Mouse (Mus musculus): ENCODE results near the gene Cnppd1. TPM values are rescaled to one million over a fixed set of nuclear protein-coding genes. Genes with fewer than 3 reads are reported as not detected.

Gene Cnppd1
- polyA plus RNA-seq, 1 experiment from 2014 or later = 47.2 TPM

DNA sequence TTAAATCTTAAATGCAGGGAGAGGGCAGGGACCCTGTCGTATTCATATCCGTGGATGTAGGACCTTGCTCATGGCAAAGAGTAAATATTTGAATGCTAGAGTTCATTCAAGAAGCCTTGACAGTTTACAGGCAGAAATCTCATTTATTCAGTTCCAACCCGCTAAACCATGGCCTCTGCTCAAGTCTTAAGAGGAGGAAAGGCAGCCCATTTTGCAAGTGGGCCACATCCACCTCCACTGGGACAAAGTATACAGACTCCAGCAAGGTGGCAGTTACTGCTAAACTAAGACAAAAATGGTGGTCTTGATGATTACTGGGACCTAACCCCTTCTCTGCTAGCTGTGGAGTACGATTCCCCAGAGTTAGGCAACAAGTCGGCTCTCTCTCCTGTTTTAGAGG is 17.1 kb downstream of the Cnppd1 start:
- no peak for ATAC-seq (replicated peaks; ENCODE audit: low FRiP score, low read depth)
- 32% methylated on average over 5 of the region's 5 CpGs for WGBS
- peak overlapping the region; percentile 46 for H3K4me3 ChIP-seq (replicated peaks; ENCODE audit: low read depth, low read length)

DNA sequence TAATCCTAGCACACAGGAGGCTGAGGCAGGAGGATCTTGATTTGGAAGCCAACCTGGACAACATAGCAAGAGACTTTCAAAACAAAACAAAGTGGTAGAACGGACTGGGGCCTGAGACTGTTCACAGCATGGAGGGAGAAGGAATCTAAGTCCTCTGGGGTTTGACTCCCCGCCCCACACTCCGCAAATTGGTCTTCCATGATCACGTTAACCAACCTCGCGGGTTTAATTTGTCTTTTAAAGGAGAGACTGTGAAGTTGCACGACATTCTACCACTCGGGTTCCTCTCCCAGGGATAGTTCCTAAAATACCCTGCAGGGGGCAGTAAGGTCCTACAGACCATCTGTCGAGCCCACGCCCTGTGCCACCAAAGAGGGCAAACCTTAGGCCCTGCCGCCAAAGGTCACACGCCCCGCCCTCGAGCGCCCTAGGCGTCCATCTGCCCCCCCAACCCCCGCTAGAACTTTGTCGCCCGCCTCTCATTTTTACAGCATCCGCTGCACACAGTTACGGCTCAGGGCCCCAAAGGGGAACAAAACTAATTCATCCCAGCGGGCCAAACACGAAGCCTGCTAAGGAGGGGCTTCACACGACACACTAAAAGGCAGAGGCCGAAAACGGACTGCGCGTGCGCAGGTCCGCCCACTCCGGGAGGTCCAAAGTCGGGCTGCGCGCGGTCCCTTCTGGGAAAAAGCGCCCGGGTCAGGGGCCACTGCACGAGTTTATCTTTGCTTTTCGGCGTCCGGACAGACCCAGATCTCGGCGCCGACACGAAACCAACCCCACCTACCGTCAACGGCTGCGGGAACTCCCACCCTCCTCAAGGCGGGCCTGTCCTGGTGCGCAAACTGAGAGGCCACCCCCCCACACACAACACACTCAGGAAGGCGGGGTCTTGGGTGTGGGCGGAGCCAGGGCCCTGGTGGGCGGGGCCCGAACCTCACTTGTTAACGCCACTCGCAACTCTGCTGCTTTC is 17.9 kb downstream of the Cnppd1 start, which contains the start of gene Nhej1:
Gene Nhej1, minus strand, starts transcription at position 855 of the 976 bp plus-strand sequence.
- Histone ChIP-seq H3K4me2 (ENCODE audit: low read length) (peak within 1 kb of the TSS; percentile 49), H3K9me3 (replicated peaks; ENCODE audit: low read length) (no peaks in the 10 kb centered on the region), H3K36me3 (ENCODE audit: insufficient read depth, low read length) (no peaks in the 10 kb centered on the region), H3K27me3 (ENCODE audit: insufficient read depth, low read length) (no peaks in the 10 kb centered on the region), H3K27ac (peak within 1 kb of the TSS; percentile 94), H3K4me3 (replicated peaks; ENCODE audit: low read depth, low read length) (peak within 1 kb of the TSS; percentile 46), H3K4me1 (replicated peaks; ENCODE audit: insufficient read depth, low read length) (0 out of 2 replicates have a peak, but pooled peaks cover 3% of the 10 kb centered on the region), H3K9ac (ENCODE audit: low read depth, low read length) (peak within 1 kb of the TSS; percentile 54)
- ATAC-seq (replicated peaks; ENCODE audit: low FRiP score, low read depth) (peak; percentile 97), DNase-seq (ENCODE audit: low spot score) (peak; percentile 98)
- 2% methylated on average over 56 of the region's 56 CpGs for WGBS
- peak; percentile 81 for TF ChIP-seq CTCF (IDR thresholded peaks at IDR 0.05; ENCODE audit: low read depth)

More for the DNA sequence above, 17.1 kb downstream of the Cnppd1 start:
- Histone ChIP-seq H3K4me2 (ENCODE audit: low read length) (peak overlapping the region; percentile 49), H3K9ac (ENCODE audit: low read depth, low read length) (peak overlapping the region; percentile 54), H3K27ac (peak overlapping the region; percentile 94), H3K4me1 (replicated peaks; ENCODE audit: insufficient read depth, low read length) (0 out of 2 replicates have a peak, but pooled peaks cover 3% of the 10 kb centered on the region), H3K27me3 (ENCODE audit: insufficient read depth, low read length) (no peaks in the 10 kb centered on the region), H3K9me3 (replicated peaks; ENCODE audit: low read length) (no peaks in the 10 kb centered on the region), H3K36me3 (ENCODE audit: insufficient read depth, low read length) (no peaks in the 10 kb centered on the region)
- no peak for TF ChIP-seq CTCF (IDR thresholded peaks at IDR 0.05; ENCODE audit: low read depth)
- DNase-seq (ENCODE audit: low spot score) = no peak

DNA sequence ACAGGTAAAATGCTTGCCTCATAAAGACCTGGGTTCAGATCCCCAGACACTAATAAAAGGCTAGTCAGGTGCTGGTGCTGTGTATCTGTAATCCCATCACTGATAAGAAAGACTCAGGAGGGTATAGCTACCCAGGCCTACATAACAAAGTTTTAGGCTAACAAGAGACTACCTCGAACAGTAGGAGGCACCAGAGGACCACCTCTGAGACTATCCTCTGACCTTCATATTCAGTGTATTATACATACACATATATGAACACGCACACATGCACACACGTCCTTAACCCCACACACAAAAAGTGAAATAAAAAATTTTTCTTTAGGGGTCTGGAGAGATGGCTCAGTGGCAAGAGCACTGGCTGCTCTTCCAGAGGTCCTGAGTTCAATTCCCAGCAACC is 20.3 kb downstream of the Cnppd1 start:
- Histone ChIP-seq H3K9ac (ENCODE audit: low read depth, low read length) (no peak overlapping the region), H3K4me1 (replicated peaks; ENCODE audit: insufficient read depth, low read length) (0 out of 2 replicates have a peak, but pooled peaks cover 3% of the 10 kb centered on the region), H3K27me3 (ENCODE audit: insufficient read depth, low read length) (no peaks in the 10 kb centered on the region), H3K4me3 (replicated peaks; ENCODE audit: low read depth, low read length) (no peak overlapping the region), H3K27ac (no peak overlapping the region), H3K9me3 (replicated peaks; ENCODE audit: low read length) (no peaks in the 10 kb centered on the region), H3K36me3 (ENCODE audit: insufficient read depth, low read length) (no peaks in the 10 kb centered on the region), H3K4me2 (ENCODE audit: low read length) (no peak overlapping the region)
- TF ChIP-seq CTCF (IDR thresholded peaks at IDR 0.05; ENCODE audit: low read depth) = peak; percentile 27; the same call in 1 of the 2 replicates
- no peak for ATAC-seq (replicated peaks; ENCODE audit: low FRiP score, low read depth)
- no peak for DNase-seq (ENCODE audit: low spot score)
- WGBS = 93% methylated on average over 3 of the region's 3 CpGs

Other genes with a start within 250 kb of the Cnppd1 start
- not detected in 2 replicates for gene Cryba2, start 249.6 kb downstream of the Cnppd1 start, polyA plus RNA-seq (2015; fragmentation: Nextera tagmentation; extraction: Ambion mirVana)
- gene Cfap65, start 207.1 kb downstream of the Cnppd1 start, polyA plus RNA-seq (2015; fragmentation: Nextera tagmentation; extraction: Ambion mirVana) = 0.08 TPM in 2 replicates
- 6.3 and 6.9 TPM in 2 replicates for gene Ihh, start 191.0 kb downstream of the Cnppd1 start, polyA plus RNA-seq (2015; fragmentation: Nextera tagmentation; extraction: Ambion mirVana)
- 10.5 and 11.0 TPM in 2 replicates for gene Nhej1, start 17.5 kb downstream of the Cnppd1 start, polyA plus RNA-seq (2015; fragmentation: Nextera tagmentation; extraction: Ambion mirVana)
- gene Slc23a3, start 8.8 kb downstream of the Cnppd1 start, polyA plus RNA-seq (2015; fragmentation: Nextera tagmentation; extraction: Ambion mirVana) = 9.8 and 11.3 TPM in 2 replicates
- 47.8 and 52.0 TPM in 2 replicates for gene Retreg2, start 67 bp upstream of the Cnppd1 start, polyA plus RNA-seq (2015; fragmentation: Nextera tagmentation; extraction: Ambion mirVana)
- gene Zfand2b, start 25.9 kb upstream of the Cnppd1 start, polyA plus RNA-seq (2015; fragmentation: Nextera tagmentation; extraction: Ambion mirVana) = 43.2 and 47.7 TPM in 2 replicates
- gene Abcb6, start 37.7 kb upstream of the Cnppd1 start, polyA plus RNA-seq (2015; fragmentation: Nextera tagmentation; extraction: Ambion mirVana) = 34.4 and 36.8 TPM in 2 replicates
- gene Ankzf1, start 49.4 kb upstream of the Cnppd1 start, polyA plus RNA-seq (2015; fragmentation: Nextera tagmentation; extraction: Ambion mirVana) = 19.7 TPM in 2 replicates
- 25.8 and 27.3 TPM in 2 replicates for gene Atg9a, start 49.5 kb upstream of the Cnppd1 start, polyA plus RNA-seq (2015; fragmentation: Nextera tagmentation; extraction: Ambion mirVana)
- 47.4 and 47.6 TPM in 2 replicates for gene Glb1l, start 68.1 kb upstream of the Cnppd1 start, polyA plus RNA-seq (2015; fragmentation: Nextera tagmentation; extraction: Ambion mirVana)
- 114 and 122 TPM in 2 replicates for gene Stk16, start 68.1 kb upstream of the Cnppd1 start, polyA plus RNA-seq (2015; fragmentation: Nextera tagmentation; extraction: Ambion mirVana)
- gene Tuba4a, start 77.2 kb upstream of the Cnppd1 start, polyA plus RNA-seq (2015; fragmentation: Nextera tagmentation; extraction: Ambion mirVana) = 171 and 200 TPM in 2 replicates
- gene A630095N17Rik, start 89.4 kb upstream of the Cnppd1 start, polyA plus RNA-seq (2015; fragmentation: Nextera tagmentation; extraction: Ambion mirVana) = 0.18 TPM in 1 of 2 replicates, not detected in the other
- 30.4 and 31.3 TPM in 2 replicates for gene Dnajb2, start 93.7 kb upstream of the Cnppd1 start, polyA plus RNA-seq (2015; fragmentation: Nextera tagmentation; extraction: Ambion mirVana)
- gene Ptprn, start 121.8 kb upstream of the Cnppd1 start, polyA plus RNA-seq (2015; fragmentation: Nextera tagmentation; extraction: Ambion mirVana) = 0.08 and 0.13 TPM in 2 replicates
- gene Resp18, start 135.7 kb upstream of the Cnppd1 start, polyA plus RNA-seq (2015; fragmentation: Nextera tagmentation; extraction: Ambion mirVana) = not detected in 2 replicates
- gene Dnpep, start 175.3 kb upstream of the Cnppd1 start, polyA plus RNA-seq (2015; fragmentation: Nextera tagmentation; extraction: Ambion mirVana) = 128 and 137 TPM in 2 replicates
- gene Des, start 217.6 kb upstream of the Cnppd1 start, polyA plus RNA-seq (2015; fragmentation: Nextera tagmentation; extraction: Ambion mirVana) = 18.6 and 19.1 TPM in 2 replicates
- 40.1 and 44.3 TPM in 2 replicates for gene Speg, start 232.6 kb upstream of the Cnppd1 start, polyA plus RNA-seq (2015; fragmentation: Nextera tagmentation; extraction: Ambion mirVana)

Measured in kidney, postnatal 0 days (tissue).